Mouse (Mus musculus) stomach, postnatal 0 days (tissue): ENCODE data around the gene Fam129b.

Experiments used
- CTCF ChIP-seq: IDR thresholded peaks from 2 replicates; pipeline ENCODE4 v1.5.1; 2016; ENCODE audit warnings: antibody characterized with exemption, low read depth, mild to moderate bottlenecking, moderate library complexity
- EP300 ChIP-seq: optimal IDR thresholded peaks from 2 replicates; pipeline ENCODE3; 2016; ENCODE audit warnings: antibody characterized with exemption

GRCm38 (mm10) chr2:32859010-32859621 lies 16.8 kb upstream of the Fam129b start:
- TF ChIP-seq EP300 = no peak
- TF ChIP-seq CTCF = peak; percentile 89
